Mouse (Mus musculus): ENCODE results near the gene Nme8.

DNA sequence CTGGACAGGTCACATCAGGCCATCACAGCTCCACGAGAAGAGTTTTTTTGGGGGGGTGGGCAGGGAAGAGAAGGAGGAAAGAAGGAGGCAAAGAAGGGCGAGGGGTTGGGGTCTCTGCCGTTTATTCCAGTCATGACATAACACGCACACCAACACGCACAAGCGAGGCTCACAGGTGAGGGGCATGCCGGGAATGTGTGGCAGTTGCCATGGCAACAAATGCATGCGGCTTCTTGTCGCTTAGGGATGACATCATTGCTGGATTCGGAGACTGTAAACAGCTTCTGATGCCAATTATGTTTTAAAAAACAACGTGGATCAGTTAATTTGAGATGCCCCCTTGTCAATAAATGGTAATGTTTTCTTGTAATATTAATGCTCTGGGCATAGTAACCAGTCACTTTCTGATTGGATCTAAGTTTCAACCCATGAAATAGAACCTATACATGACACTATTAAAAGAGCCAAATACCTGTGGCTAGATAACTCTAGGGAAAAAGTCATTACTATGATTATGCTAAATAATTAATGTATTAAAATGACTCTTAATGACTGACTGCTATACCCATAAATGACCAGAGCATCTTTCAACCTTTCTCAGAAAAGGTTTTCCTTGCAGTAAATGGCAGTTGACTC is 4.0 kb upstream of the Nme8 start:
- no peak for TF ChIP-seq CTCF (IDR thresholded peaks at IDR 0.05; ENCODE audit: extremely low read depth, insufficient read length, insufficient replicate concordance, low read depth, low read length)
- no peak for TF ChIP-seq POLR2A (IDR thresholded peaks at IDR 0.05; ENCODE audit: low read depth, low read length)
